Mouse (Mus musculus) ES-Bruce4 (cell line): ENCODE measurements around the gene Brsk2. TPM values are rescaled to one million over a fixed set of nuclear protein-coding genes. Genes with fewer than 3 reads are reported as not detected.

Source experiments
- H3K27ac ChIP-seq: 2 replicates; pipeline ENCODE4 v1.5.1; 2012; ENCODE audit warnings: low read length, inconsistent platforms; ENCODE audit not compliant: insufficient read depth
- H3K27me3 ChIP-seq: 2 replicates; pipeline ENCODE4 v1.6.1; 2012; ENCODE audit warnings: mild to moderate bottlenecking, low read length, inconsistent platforms; ENCODE audit not compliant: control insufficient read depth, poor library complexity, insufficient read depth, severe bottlenecking
- H3K36me3 ChIP-seq: 2 replicates; pipeline ENCODE4 v1.6.1; 2012; ENCODE audit warnings: inconsistent platforms, mild to moderate bottlenecking, low read length, moderate library complexity; ENCODE audit not compliant: control insufficient read depth, poor library complexity, insufficient read depth, severe bottlenecking
- H3K4me1 ChIP-seq: one replicate; pipeline ENCODE4 v1.8.1; 2011; ENCODE audit warnings: low read length; ENCODE audit not compliant: control insufficient read depth, insufficient read depth
- H3K4me3 ChIP-seq: 2 replicates; pipeline ENCODE4 v1.5.1; 2011; ENCODE audit warnings: low read depth, mild to moderate bottlenecking, low read length
- H3K9ac ChIP-seq: 2 replicates; pipeline ENCODE4 v1.6.1; 2012; ENCODE audit warnings: low read depth, mild to moderate bottlenecking, inconsistent platforms; ENCODE audit not compliant: poor library complexity, severe bottlenecking
- H3K9me3 ChIP-seq: replicated peaks from 2 replicates; pipeline ENCODE4 v1.6.1; 2012; ENCODE audit warnings: mild to moderate bottlenecking, low read length, inconsistent platforms; ENCODE audit not compliant: control insufficient read depth, poor library complexity, insufficient read depth, severe bottlenecking
- CTCF ChIP-seq: IDR thresholded peaks from one replicate; pipeline ENCODE4 v1.8.1; 2011; ENCODE audit warnings: low read depth, low read length
- EP300 ChIP-seq: IDR thresholded peaks from 2 replicates; pipeline ENCODE4 v1.6.1; 2011; ENCODE audit warnings: low read depth, low read length; ENCODE audit not compliant: insufficient read depth
- POLR2A ChIP-seq: IDR thresholded peaks from one replicate; pipeline ENCODE4 v1.8.1; 2011; ENCODE audit warnings: low read length; ENCODE audit not compliant: insufficient read depth
- polyA plus RNA-seq: library from polyadenylated mRNA; stranded (reverse); fragments of >200 nt; gene quantifications from 2 replicates; pipeline ENCODE4 v1.2.4, GENCODE M21; 2011; ENCODE audit warnings: low read depth; ENCODE audit not compliant: missing spikeins, insufficient read depth, insufficient read length

Gene Brsk2
- polyA plus RNA-seq, 1 experiment, result 0.75 TPM

DNA sequence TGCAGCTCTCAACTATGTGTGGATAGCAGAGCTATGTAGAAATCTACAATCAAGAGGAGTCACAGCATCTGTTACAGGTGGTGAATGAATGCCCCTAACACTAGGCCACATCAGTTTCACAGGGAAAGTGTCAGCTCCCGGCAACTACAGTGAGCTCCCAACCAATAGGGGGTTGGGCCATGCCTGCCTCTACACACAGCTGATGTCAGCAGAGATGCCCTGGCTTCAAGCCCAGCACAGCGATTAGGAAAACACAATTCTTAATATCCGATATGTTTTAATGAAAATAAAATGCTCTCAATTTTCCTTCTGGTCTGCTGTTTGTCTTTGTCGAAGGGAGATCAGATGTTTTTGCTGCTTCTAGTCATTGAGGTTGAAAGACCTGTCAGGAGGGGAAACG lies 6.1 kb upstream of the Brsk2 start:
- no peak overlapping the region for H3K9ac ChIP-seq
- H3K36me3 ChIP-seq, result no peaks in the 10 kb centered on the region
- no peak overlapping the region for H3K4me3 ChIP-seq
- H3K4me1 ChIP-seq, result no peaks in the 10 kb centered on the region
- TF ChIP-seq EP300, result no peak
- TF ChIP-seq CTCF, result no peak
- TF ChIP-seq POLR2A, result no peak
- no peak overlapping the region for H3K27ac ChIP-seq
- H3K27me3 ChIP-seq, result no peaks in the 10 kb centered on the region
- H3K9me3 ChIP-seq, result no peaks in the 10 kb centered on the region

DNA sequence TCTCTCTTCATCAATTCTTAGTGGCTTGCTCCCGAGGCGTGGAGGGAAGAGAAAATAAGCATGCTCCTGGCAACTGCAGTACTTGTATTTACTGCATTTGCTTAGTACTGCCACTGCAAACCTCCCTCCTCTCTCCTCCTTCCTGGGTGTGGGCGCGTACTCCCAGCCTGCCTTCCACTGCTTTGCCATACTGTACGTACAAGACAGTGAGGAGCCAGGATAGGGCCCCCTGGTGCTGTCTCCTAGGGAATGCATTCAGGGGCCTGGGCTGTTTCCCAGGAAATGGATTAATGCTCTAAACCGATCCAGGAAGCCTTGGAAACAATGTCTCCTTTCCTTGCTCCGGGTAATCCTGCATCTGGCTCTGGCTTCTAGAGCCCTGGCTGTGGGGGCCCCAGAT lies 3.6 kb upstream of the Brsk2 start:
- Histone ChIP-seq H3K36me3 (no peaks in the 10 kb centered on the region), H3K9ac (no peak overlapping the region), H3K4me1 (no peaks in the 10 kb centered on the region), H3K27ac (no peak overlapping the region), H3K27me3 (peaks cover 3% of the 10 kb centered on the region), H3K9me3 (no peaks in the 10 kb centered on the region), H3K4me3 (no peak overlapping the region)
- TF ChIP-seq POLR2A, result no peak

DNA sequence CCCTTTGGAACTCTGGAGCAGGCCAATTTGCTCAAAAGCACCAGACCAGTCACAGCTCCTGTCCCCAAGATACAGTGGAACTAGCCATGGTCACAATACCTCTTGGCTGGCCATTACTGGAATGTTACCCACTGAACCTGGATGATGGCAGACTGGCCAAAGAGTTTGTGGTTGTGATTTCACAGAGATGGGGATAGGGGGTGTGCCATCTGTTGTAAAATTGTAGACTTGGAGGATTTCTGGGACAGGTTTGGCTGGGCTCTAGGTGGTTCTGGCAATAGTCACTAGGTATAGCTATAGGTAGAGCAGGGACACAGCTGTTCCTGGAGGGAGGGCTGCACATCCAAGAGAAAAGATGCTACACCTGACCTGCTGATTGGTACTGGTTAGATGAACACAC lies 2.0 kb upstream of the Brsk2 start:
- Histone ChIP-seq H3K27ac (no peak overlapping the region), H3K36me3 (no peaks in the 10 kb centered on the region), H3K9me3 (no peaks in the 10 kb centered on the region), H3K9ac (no peak overlapping the region), H3K27me3 (peaks cover 3% of the 10 kb centered on the region), H3K4me3 (no peak overlapping the region), H3K4me1 (no peaks in the 10 kb centered on the region)
- TF ChIP-seq CTCF (no peak), POLR2A (no peak), EP300 (no peak)

DNA sequence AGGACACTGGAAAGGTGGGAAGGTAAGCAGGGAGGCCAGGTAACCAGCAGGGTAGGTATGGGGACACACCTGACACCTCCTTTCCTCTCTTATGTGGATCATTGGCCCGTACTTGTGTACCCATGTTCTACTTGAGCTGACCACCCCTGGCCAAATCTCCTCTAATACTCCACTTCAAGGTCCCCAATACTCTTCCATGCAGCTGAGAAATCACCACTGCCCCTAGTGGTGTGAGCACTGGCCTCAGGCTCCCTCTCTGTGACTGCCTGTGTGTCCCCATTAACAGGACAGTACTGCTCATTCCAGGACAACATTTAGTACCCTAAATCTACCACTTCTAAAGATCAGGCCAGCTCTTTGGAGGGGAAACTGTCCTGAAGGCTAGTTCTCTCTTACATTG lies 1.5 kb upstream of the Brsk2 start:
- Histone ChIP-seq H3K4me1 (no peaks in the 10 kb centered on the region), H3K4me3 (no peak overlapping the region)

DNA sequence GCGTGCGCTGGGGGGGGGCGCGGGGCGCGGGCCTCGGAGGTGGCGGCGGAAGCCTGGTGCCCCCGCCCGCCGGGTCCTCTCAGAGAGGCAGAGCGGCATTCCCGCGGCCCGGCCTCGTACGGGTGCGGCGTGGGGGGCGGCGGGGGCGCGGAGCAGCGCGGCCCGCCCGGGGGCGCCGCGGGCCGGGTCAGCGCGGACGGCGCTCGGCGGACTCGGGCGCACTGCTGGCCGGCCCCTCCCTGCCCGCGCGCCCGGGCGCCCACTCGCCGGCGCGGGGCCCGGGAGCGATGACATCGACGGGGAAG lies 200 bp downstream of the Brsk2 start:
- peaks cover 3% of the 10 kb centered on the region for H3K27me3 ChIP-seq
- no peaks in the 10 kb centered on the region for H3K36me3 ChIP-seq
- H3K27ac ChIP-seq, result no peak overlapping the region
- H3K9ac ChIP-seq, result peak overlapping the region; percentile 72
- H3K4me1 ChIP-seq, result no peaks in the 10 kb centered on the region
- no peaks in the 10 kb centered on the region for H3K9me3 ChIP-seq
- no peak for TF ChIP-seq CTCF
- no peak for TF ChIP-seq EP300
- no peak for TF ChIP-seq POLR2A
- H3K4me3 ChIP-seq, result peak overlapping the region; percentile 59

More for the DNA sequence above, 1.5 kb upstream of the Brsk2 start:
- no peaks in the 10 kb centered on the region for H3K9me3 ChIP-seq
- H3K27ac ChIP-seq, result no peak overlapping the region
- no peaks in the 10 kb centered on the region for H3K36me3 ChIP-seq
- H3K27me3 ChIP-seq, result peaks cover 3% of the 10 kb centered on the region
- TF ChIP-seq CTCF (peak; percentile 40), POLR2A (no peak)
- H3K9ac ChIP-seq, result no peak overlapping the region

DNA sequence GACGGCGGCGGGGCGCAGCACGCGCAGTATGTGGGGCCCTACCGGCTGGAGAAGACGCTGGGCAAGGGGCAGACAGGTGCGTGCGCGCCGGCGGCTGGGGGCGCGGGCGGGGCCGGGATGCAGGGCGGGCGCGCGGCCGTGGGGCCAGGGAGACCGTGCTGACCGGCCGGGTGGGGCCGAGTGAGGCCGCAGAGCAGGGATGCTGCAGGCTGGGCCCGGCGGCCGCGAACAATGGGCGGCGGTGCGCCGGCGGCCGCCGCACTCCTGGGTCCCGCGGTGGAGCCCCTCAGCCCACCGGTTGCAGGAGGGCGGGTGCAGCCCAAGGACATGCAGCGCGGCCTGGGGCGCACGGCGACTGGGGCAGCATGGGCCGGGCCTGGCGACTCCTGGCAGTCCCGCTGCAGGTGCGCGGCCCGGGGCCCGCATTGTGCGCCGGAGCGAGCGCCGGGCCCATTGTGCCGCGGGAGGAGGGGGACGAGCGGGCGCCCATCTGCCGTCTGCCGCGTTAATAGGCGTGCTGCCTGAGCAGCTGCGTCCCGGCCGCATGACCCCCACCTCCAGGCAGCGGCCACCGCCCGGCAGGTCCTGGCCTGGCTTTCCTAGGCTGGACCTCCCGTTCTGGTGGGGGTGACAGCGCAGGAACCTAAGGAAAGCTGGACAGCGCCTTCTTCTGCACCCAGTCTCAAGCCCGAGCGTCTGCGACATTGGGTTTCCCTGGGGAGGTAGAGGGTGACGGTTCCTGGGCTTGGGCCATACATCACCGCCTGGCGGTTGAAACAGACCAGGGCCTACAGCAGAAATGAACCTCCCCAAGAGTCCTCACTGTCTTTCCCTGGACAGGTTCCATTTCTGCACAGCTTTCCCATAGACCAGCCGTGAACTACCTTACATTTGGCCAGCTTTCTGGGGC lies 808 bp downstream of the Brsk2 start:
- no peak overlapping the region for H3K27ac ChIP-seq
- peaks cover 3% of the 10 kb centered on the region for H3K27me3 ChIP-seq
- H3K9me3 ChIP-seq, result no peaks in the 10 kb centered on the region
- H3K9ac ChIP-seq, result peak overlapping the region; percentile 72
- peak overlapping the region; percentile 59 for H3K4me3 ChIP-seq
- no peaks in the 10 kb centered on the region for H3K4me1 ChIP-seq
- no peak for TF ChIP-seq CTCF
- H3K36me3 ChIP-seq, result no peaks in the 10 kb centered on the region
